Mouse (Mus musculus): Measurements from ENCODE around the gene Fkbp14.

DNA sequence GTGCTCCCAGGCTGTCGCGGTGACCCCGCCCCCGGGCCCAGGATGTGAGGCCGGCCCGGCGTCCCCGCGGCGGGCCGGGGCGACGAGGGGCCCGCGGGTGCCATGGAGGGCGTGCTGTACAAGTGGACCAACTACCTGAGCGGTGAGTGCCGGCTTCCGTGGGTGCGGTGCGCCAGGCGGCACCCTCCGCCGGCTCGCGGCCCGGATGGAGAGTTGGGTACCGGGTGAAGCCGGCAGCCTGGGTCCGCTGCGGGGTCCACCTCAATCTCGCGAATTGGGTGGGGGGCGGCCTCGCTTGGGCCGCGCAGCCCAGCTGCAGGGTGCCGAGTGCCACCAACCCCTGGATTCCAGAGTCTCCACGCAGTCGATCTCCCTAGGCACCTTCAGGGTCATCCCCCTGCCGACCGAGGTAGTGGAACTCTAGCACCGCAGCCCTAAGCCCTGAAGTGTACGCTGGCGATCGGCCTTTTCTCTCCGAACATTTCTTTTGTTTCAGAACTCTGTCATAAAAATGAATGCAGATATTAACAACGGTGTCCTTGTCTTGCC is 1.7 kb downstream of the Fkbp14 start:
- TF ChIP-seq CTCF (conservative IDR thresholded peaks at IDR 0.05; ENCODE audit: low read length) (no peak), POU5F1 (IDR thresholded peaks at IDR 0.05; ENCODE audit: borderline replicate concordance, low read length) (no peak)
